Mouse (Mus musculus) myocyte (in vitro differentiated cells): ENCODE results near the gene Lrp4. TPM values are rescaled to one million over a fixed set of nuclear protein-coding genes. Genes with fewer than 3 reads are reported as not detected.
A peak's percentile ranks its signal among the peaks of the same experiment; 100 is the strongest.

Experiments
- H3K27me3 ChIP-seq: one replicate; pipeline ENCODE4 v1.6.1; 2011; ENCODE audit not compliant: control insufficient read depth, insufficient read depth, insufficient read length
- H3K36me3 ChIP-seq: one replicate; pipeline ENCODE4 v1.6.1; 2011; ENCODE audit not compliant: control insufficient read depth, insufficient read depth
- H3K4me2 ChIP-seq: one replicate; pipeline ENCODE4 v1.6.1; 2011; ENCODE audit warnings: low read depth, control low read depth
- H3K4me3 ChIP-seq: one replicate; pipeline ENCODE4 v1.5.1; 2011; ENCODE audit warnings: mild to moderate bottlenecking, control low read depth, moderate library complexity
- H3K79me2 ChIP-seq: one replicate; pipeline ENCODE4 v1.6.1; 2011; ENCODE audit not compliant: control insufficient read depth, insufficient read depth
- H3ac ChIP-seq: one replicate; pipeline ENCODE4 v1.6.1; 2011; ENCODE audit not compliant: control insufficient read depth, insufficient read length
- CEBPB ChIP-seq: IDR thresholded peaks from 2 replicates; pipeline ENCODE4 v1.6.1; 2011; ENCODE audit warnings: mild to moderate bottlenecking, moderate library complexity; ENCODE audit not compliant: poor library complexity, insufficient read depth, severe bottlenecking
- E2F4 ChIP-seq: IDR thresholded peaks from one replicate; pipeline ENCODE4 v1.6.1; 2011; ENCODE audit warnings: mild to moderate bottlenecking, control low read depth, moderate library complexity; ENCODE audit not compliant: insufficient read depth
- MAX ChIP-seq: IDR thresholded peaks from one replicate; pipeline ENCODE4 v1.6.1; 2011; ENCODE audit warnings: low read depth, mild to moderate bottlenecking, control low read depth
- MYOD1 ChIP-seq, 3 experiments: IDR thresholded peaks; one replicate each; pipeline ENCODE4 v1.6.1; 2011; ENCODE audit warnings: control low read depth in 2 of 3, low read depth in 2 of 3, mild to moderate bottlenecking in 2 of 3, moderate library complexity in 1 of 3; ENCODE audit not compliant: insufficient read length in 2 of 3, control insufficient read depth in 1 of 3
- MYOG ChIP-seq, 3 experiments: IDR thresholded peaks; one replicate each; pipeline ENCODE4 v1.6.1; 2011; ENCODE audit warnings: control low read depth in 2 of 3, low read depth in 2 of 3, mild to moderate bottlenecking in 2 of 3; ENCODE audit not compliant: insufficient read length in 2 of 3, control insufficient read depth in 1 of 3, insufficient read depth in 1 of 3
- POLR2A ChIP-seq: IDR thresholded peaks from one replicate; pipeline ENCODE4 v1.6.1; 2011; ENCODE audit warnings: low read depth, mild to moderate bottlenecking, control low read depth, moderate library complexity; ENCODE audit not compliant: insufficient read length
- POLR2AphosphoS2 ChIP-seq: IDR thresholded peaks from one replicate; pipeline ENCODE4 v1.6.1; 2011; ENCODE audit warnings: low read depth, control low read depth; ENCODE audit not compliant: insufficient read length
- REST ChIP-seq: IDR thresholded peaks from one replicate; pipeline ENCODE4 v1.6.1; 2011; ENCODE audit warnings: mild to moderate bottlenecking, control low read depth, moderate library complexity; ENCODE audit not compliant: insufficient read depth, insufficient read length
- SRF ChIP-seq: IDR thresholded peaks from one replicate; pipeline ENCODE4 v1.6.1; 2011; ENCODE audit warnings: low read depth; ENCODE audit not compliant: control insufficient read depth, insufficient read length
- TCF12 ChIP-seq: IDR thresholded peaks from one replicate; pipeline ENCODE4 v1.6.1; 2011; ENCODE audit warnings: mild to moderate bottlenecking, control low read depth; ENCODE audit not compliant: poor library complexity, insufficient read depth, severe bottlenecking
- TCF3 ChIP-seq: IDR thresholded peaks from one replicate; pipeline ENCODE4 v1.6.1; 2011; ENCODE audit warnings: low read depth, control low read depth; ENCODE audit not compliant: insufficient read length
- USF1 ChIP-seq: IDR thresholded peaks from one replicate; pipeline ENCODE4 v1.6.1; 2011; ENCODE audit warnings: low read depth, mild to moderate bottlenecking, control low read depth, moderate library complexity
- polyA plus RNA-seq: library from polyadenylated mRNA; unstranded; fragments of >200 nt; fragmentation: generic; extraction: Trizol; gene quantifications from one replicate; pipeline ENCODE4 v1.2.1, GENCODE M21; 2012; ENCODE audit warnings: missing spikeins

The Lrp4 gene
- polyA plus RNA-seq, 1 experiment = 20.1 TPM

DNA sequence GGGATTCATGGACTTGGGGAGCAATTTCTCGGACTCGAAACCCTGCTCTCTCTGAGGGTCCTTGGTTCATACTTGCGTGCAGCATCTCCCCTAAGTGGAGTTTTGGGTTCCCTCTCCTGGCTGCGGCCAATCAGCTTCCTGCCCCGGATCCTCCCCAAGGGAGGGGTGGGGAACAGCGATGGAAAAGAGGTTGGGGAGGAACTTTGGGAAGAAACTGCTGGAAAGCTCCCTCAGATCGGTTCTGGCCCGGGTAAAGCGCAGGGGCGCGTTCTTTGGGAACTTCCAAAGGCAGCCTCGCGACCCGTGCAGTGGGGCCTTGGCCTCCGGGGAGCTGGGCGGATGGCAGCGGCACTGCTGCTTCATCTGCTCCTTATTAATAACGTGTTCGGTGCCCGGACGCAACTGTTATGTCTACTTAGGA lies 951 bp downstream of the Lrp4 start:
- no peaks in the 10 kb centered on the region for H3K27me3 ChIP-seq
- H3K36me3 ChIP-seq = no peaks in the 10 kb centered on the region
- H3K79me2 ChIP-seq = peaks cover 28% of the 10 kb centered on the region
- H3K4me2 ChIP-seq = peak overlapping the region; percentile 93
- H3ac ChIP-seq = peak overlapping the region; percentile 61
- H3K4me3 ChIP-seq = peak overlapping the region; percentile 73
- TF ChIP-seq POLR2A = peak; percentile 23
- TF ChIP-seq E2F4 = no peak

DNA sequence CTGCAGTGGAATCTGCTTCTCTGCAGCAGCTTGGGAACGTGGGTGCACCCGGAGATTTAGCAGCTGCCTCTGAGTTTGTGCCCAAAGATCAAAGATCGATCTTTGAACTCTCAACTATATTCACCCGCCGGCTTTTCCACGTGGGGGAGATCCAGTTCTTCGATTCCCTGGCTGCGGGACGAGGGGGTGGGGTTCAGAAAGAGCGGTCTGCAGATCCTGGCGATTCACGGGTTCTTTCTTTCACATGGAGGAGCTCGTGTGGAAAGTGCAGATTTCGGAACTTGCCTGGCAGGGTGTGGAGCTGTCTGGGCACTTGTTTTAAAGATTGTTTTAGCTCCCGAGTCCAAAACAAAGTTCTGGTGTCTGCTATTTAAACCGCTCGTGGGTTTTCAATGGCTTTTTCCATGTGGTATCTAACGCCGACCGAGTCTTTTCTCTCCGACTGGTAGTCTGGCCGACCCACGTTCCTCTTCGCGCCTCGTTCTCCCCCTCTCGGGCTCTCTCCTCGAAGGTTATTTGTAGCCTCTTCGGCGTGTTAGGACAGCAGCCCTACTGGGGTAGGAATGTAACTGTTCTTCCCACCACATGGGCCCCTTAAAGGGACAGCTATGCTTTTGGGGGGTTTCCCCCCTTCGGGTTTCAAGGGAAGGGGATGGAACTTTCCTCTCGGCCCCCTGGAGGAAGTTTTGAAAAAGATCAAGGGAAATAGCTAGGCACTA lies 1.5 kb downstream of the Lrp4 start:
- H3K79me2 ChIP-seq = peaks cover 34% of the 10 kb centered on the region
- no peak for TF ChIP-seq MYOD1 (IDR thresholded peaks at IDR 0.05; ENCODE audit: control insufficient read depth in 1 of 3, insufficient read length in 2 of 3, low read depth in 2 of 3)
- TF ChIP-seq USF1 = no peak
- no peak for TF ChIP-seq POLR2A
- TF ChIP-seq E2F4 = no peak
- no peak for TF ChIP-seq SRF
- no peak for TF ChIP-seq MAX
- TF ChIP-seq TCF12 = no peak
- no peak for TF ChIP-seq CEBPB
- no peak for TF ChIP-seq TCF3
- no peak for TF ChIP-seq MYOG (IDR thresholded peaks at IDR 0.05; ENCODE audit: control insufficient read depth in 1 of 3, insufficient read depth in 1 of 3, insufficient read length in 2 of 3, low read depth in 2 of 3)
- TF ChIP-seq REST = no peak
- H3K27me3 ChIP-seq = no peaks in the 10 kb centered on the region
- H3ac ChIP-seq = peak overlapping the region; percentile 61
- H3K4me2 ChIP-seq = peak overlapping the region; percentile 93
- H3K4me3 ChIP-seq = peak overlapping the region; percentile 73
- no peaks in the 10 kb centered on the region for H3K36me3 ChIP-seq

DNA sequence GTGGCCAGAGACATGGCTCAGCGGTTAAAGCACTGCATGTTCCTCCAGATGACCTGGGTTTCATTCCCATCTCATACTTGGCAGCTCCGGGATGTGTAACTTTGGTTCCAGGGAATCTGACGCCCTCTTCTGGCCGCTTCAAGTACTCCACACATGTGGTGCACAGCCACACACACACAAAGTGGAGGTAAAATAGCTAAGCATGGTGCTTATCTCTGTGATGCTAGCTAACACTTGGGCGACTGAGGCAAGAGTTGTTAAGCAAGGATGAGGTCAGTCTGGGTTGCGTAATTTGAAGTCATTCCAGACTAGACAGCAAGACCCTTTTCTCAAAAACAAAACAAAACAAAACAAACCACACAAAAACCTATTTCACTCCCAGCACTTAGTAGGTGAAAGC lies 2.8 kb downstream of the Lrp4 start:
- no peaks in the 10 kb centered on the region for H3K27me3 ChIP-seq
- H3K4me2 ChIP-seq = no peak overlapping the region
- no peak overlapping the region for H3ac ChIP-seq
- no peak overlapping the region for H3K4me3 ChIP-seq
- H3K36me3 ChIP-seq = no peaks in the 10 kb centered on the region
- no peak for TF ChIP-seq MAX
- TF ChIP-seq POLR2A = no peak
- TF ChIP-seq MYOG (IDR thresholded peaks at IDR 0.05; ENCODE audit: control insufficient read depth in 1 of 3, insufficient read depth in 1 of 3, insufficient read length in 2 of 3, low read depth in 2 of 3) = no peak
- TF ChIP-seq CEBPB = peak; percentile 47; the same call in 1 of the 2 replicates
- TF ChIP-seq E2F4 = no peak
- TF ChIP-seq SRF = no peak
- no peak for TF ChIP-seq TCF12
- TF ChIP-seq TCF3 = no peak
- H3K79me2 ChIP-seq = peaks cover 38% of the 10 kb centered on the region

DNA sequence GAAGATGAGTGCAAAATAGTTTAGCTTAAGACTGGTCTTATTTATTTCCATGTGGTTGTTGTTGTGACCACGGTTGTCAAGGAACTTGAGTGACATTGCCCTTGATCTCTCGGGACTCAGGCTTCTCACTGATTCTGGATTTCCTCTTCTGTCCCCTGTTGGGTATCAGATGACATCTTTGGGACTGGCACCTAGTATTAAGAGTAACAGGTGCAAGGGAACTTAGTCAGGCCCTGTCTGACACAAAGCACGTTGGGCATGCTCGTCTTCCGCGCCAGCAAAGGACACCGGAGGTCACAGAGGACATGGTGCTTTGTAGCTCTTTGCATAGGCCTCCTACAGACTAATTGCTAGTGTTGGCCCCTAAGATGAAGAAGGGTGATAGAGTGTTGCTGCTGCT lies 3.5 kb downstream of the Lrp4 start:
- no peaks in the 10 kb centered on the region for H3K36me3 ChIP-seq
- H3ac ChIP-seq = no peak overlapping the region
- TF ChIP-seq CEBPB (no peak), POLR2A (no peak), MAX (no peak), TCF12 (no peak), USF1 (no peak), MYOG (IDR thresholded peaks at IDR 0.05; ENCODE audit: control insufficient read depth in 1 of 3, insufficient read depth in 1 of 3, insufficient read length in 2 of 3, low read depth in 2 of 3) (peak in 2 of 3 experiments; percentile 43 to 73), SRF (no peak), MYOD1 (IDR thresholded peaks at IDR 0.05; ENCODE audit: control insufficient read depth in 1 of 3, insufficient read length in 2 of 3, low read depth in 2 of 3) (peak in 2 of 3 experiments; percentile 36 to 90), POLR2AphosphoS2 (no peak), TCF3 (no peak), E2F4 (no peak)
- no peak overlapping the region for H3K4me3 ChIP-seq
- peak overlapping the region; percentile 44 for H3K4me2 ChIP-seq
- H3K79me2 ChIP-seq = peaks cover 38% of the 10 kb centered on the region
- H3K27me3 ChIP-seq = no peaks in the 10 kb centered on the region

DNA sequence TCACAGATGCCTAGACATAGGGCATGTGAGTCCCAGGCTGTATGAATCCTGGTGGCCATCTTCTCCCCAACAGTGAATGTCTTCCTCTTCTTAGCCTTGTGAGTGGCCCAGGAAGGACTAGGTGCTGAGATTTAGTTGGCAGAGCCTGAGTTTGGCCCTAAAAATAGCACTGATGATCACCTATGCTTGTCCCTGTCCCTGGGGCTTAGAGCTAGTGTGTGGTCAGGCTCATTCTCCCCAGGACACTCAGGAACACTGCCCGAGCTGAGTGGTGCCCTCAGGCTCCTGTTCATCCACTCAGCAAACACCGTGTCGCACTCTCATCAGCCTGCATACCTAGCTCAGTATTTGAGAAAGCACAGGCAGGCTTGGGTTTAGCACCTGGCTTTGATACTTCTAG lies 4.0 kb downstream of the Lrp4 start:
- Histone ChIP-seq H3ac (no peak overlapping the region), H3K4me2 (peak overlapping the region; percentile 44), H3K79me2 (peaks cover 38% of the 10 kb centered on the region), H3K4me3 (no peak overlapping the region), H3K36me3 (no peaks in the 10 kb centered on the region), H3K27me3 (no peaks in the 10 kb centered on the region)
- TF ChIP-seq USF1 (no peak), MYOD1 (IDR thresholded peaks at IDR 0.05; ENCODE audit: control insufficient read depth in 1 of 3, insufficient read length in 2 of 3, low read depth in 2 of 3) (no peak), REST (no peak), TCF3 (no peak), POLR2A (no peak), E2F4 (no peak), CEBPB (no peak), MAX (no peak)
